In genomic region chr1:51096848-51097598, GRCm38 (mm10) we compare ENCODE assay signal across 9 mouse cellular contexts.
DNase-seq lines count a peak whose midpoint lies in the region; ATAC-seq and TF ChIP-seq lines count a peak whose summit lies in the region.
"Had no signal": no experiment of that assay in that cellular context is flagged by ENCODE, and none has a peak within 500 bp of the region (broad histone marks: within the 10 kb centered on the region; RNA-seq: fewer than 3 reads in every experiment).

No protein-coding gene starts in this region.

- peak; percentile 23; the same call in 1 of the 2 replicates for ATAC-seq in forebrain, postnatal 0 days
- ATAC-seq in lung, embryonic 14.5 days (ENCODE audit: insufficient read depth), result peak; percentile 87
- ATAC-seq in hindbrain, postnatal 0 days, result peak; percentile 62
- peak; percentile 84 for ATAC-seq in neural tube, embryonic 14.5 days (ENCODE audit: low read depth)

- H3K36me3 ChIP-seq in forebrain, postnatal 0 days (ENCODE audit: insufficient read depth), result no peaks in the 10 kb centered on the region
- no peaks in the 10 kb centered on the region for H3K36me3 ChIP-seq in forebrain, embryonic 10.5 days (replicated peaks)
- H3K36me3 ChIP-seq in lung, embryonic 14.5 days (ENCODE audit: insufficient read depth), result no peaks in the 10 kb centered on the region
- no peaks in the 10 kb centered on the region for H3K36me3 ChIP-seq in hindbrain, postnatal 0 days (ENCODE audit: insufficient read depth, low read length)
- H3K36me3 ChIP-seq in neural tube, embryonic 14.5 days (ENCODE audit: control insufficient read depth, insufficient read depth, low read length), result no peaks in the 10 kb centered on the region

- no peaks in the 10 kb centered on the region for H3K9me3 ChIP-seq in forebrain, postnatal 0 days (ENCODE audit: low read length)
- no peaks in the 10 kb centered on the region for H3K9me3 ChIP-seq in forebrain, embryonic 10.5 days
- H3K9me3 ChIP-seq in lung, embryonic 14.5 days (ENCODE audit: low read depth, low read length), result no peaks in the 10 kb centered on the region
- no peaks in the 10 kb centered on the region for H3K9me3 ChIP-seq in hindbrain, postnatal 0 days (ENCODE audit: low read length)
- H3K9me3 ChIP-seq in neural tube, embryonic 14.5 days (ENCODE audit: control insufficient read depth, low read length), result no peaks in the 10 kb centered on the region

- 51% methylated on average over 4 of the region's 4 CpGs for WGBS in forebrain, postnatal 0 days
- 87% methylated on average over 4 of the region's 4 CpGs for WGBS in forebrain, embryonic 10.5 days
- WGBS in lung, embryonic 14.5 days, result 45% methylated on average over 4 of the region's 4 CpGs
- 55% methylated on average over 4 of the region's 4 CpGs for WGBS in hindbrain, postnatal 0 days
- 34% methylated on average over 4 of the region's 4 CpGs for WGBS in neural tube, embryonic 14.5 days

- H3K4me2 ChIP-seq in forebrain, postnatal 0 days (ENCODE audit: low read depth), result no peak overlapping the region
- no peak overlapping the region for H3K4me2 ChIP-seq in lung, embryonic 14.5 days
- H3K4me2 ChIP-seq in hindbrain, postnatal 0 days (ENCODE audit: low read depth, low read length), result no peak overlapping the region
- H3K4me2 ChIP-seq in neural tube, embryonic 14.5 days (ENCODE audit: low read depth, low read length), result no peak overlapping the region

- no peak overlapping the region for H3K27ac ChIP-seq in forebrain, postnatal 0 days (ENCODE audit: low read depth, low read length)
- H3K27ac ChIP-seq in forebrain, embryonic 10.5 days, result no peak overlapping the region
- H3K27ac ChIP-seq in lung, embryonic 14.5 days (ENCODE audit: low read depth), result peak overlapping the region; percentile 72
- no peak overlapping the region for H3K27ac ChIP-seq in hindbrain, postnatal 0 days
- peak overlapping the region; percentile 34 for H3K27ac ChIP-seq in neural tube, embryonic 14.5 days (ENCODE audit: low read depth, low read length)

- H3K4me3 ChIP-seq in forebrain, postnatal 0 days (ENCODE audit: low read depth, low read length), result no peak overlapping the region
- no peak overlapping the region for H3K4me3 ChIP-seq in forebrain, embryonic 10.5 days
- H3K4me3 ChIP-seq in lung, embryonic 14.5 days (ENCODE audit: low read depth, low read length), result no peak overlapping the region
- H3K4me3 ChIP-seq in hindbrain, postnatal 0 days (ENCODE audit: low read length), result no peak overlapping the region
- H3K4me3 ChIP-seq in neural tube, embryonic 14.5 days (ENCODE audit: low read depth, low read length), result no peak overlapping the region

- no peak for DNase-seq in forebrain, postnatal 0 days
- no peak for DNase-seq in forebrain, embryonic 10.5 days (ENCODE audit: extremely low spot score, low spot score)
- peak; percentile 78 for DNase-seq in lung, embryonic 14.5 days
- no peak for DNase-seq in lung, postnatal 14 days
- no peak for DNase-seq in hindbrain, postnatal 0 days (ENCODE audit: low spot score)
- DNase-seq in cerebellum, adult 8-10 months, result no peak
- DNase-seq in left cerebral cortex, adult 18-20 months (ENCODE audit: low spot score in 2 of 2), result no peak
- DNase-seq: heart, postnatal 4 days had no signal

- no peaks in the 10 kb centered on the region for H3K27me3 ChIP-seq in forebrain, postnatal 0 days (ENCODE audit: insufficient read depth, low read length)
- no peaks in the 10 kb centered on the region for H3K27me3 ChIP-seq in forebrain, embryonic 10.5 days (ENCODE audit: poor library complexity, severe bottlenecking)
- no peaks in the 10 kb centered on the region for H3K27me3 ChIP-seq in lung, embryonic 14.5 days (ENCODE audit: insufficient read depth, low read length)
- H3K27me3 ChIP-seq in hindbrain, postnatal 0 days (ENCODE audit: insufficient read depth, low read length), result no peaks in the 10 kb centered on the region
- H3K27me3 ChIP-seq in neural tube, embryonic 14.5 days (ENCODE audit: control insufficient read depth, insufficient read depth, low read length), result no peaks in the 10 kb centered on the region

- no peak overlapping the region for H3K9ac ChIP-seq in forebrain, postnatal 0 days
- H3K9ac ChIP-seq in lung, embryonic 14.5 days, result no peak overlapping the region
- H3K9ac ChIP-seq in hindbrain, postnatal 0 days (replicated peaks; ENCODE audit: low read length), result no peak overlapping the region
- no peak overlapping the region for H3K9ac ChIP-seq in neural tube, embryonic 14.5 days (replicated peaks; ENCODE audit: low read depth, low read length)

- TF ChIP-seq CTCF in forebrain, postnatal 0 days (IDR thresholded peaks at IDR 0.05; ENCODE audit: low read depth), result no peak
- no peak for TF ChIP-seq CTCF in lung, embryonic 14.5 days (IDR thresholded peaks at IDR 0.05; ENCODE audit: low read depth)
- no peak for TF ChIP-seq CTCF in hindbrain, postnatal 0 days (IDR thresholded peaks at IDR 0.05; ENCODE audit: low read depth)

- no peaks in the 10 kb centered on the region for H3K4me1 ChIP-seq in forebrain, postnatal 0 days (ENCODE audit: insufficient read depth)
- peaks cover 11% of the 10 kb centered on the region for H3K4me1 ChIP-seq in forebrain, embryonic 10.5 days
- H3K4me1 ChIP-seq in lung, embryonic 14.5 days (ENCODE audit: insufficient read depth), result peaks cover 10% of the 10 kb centered on the region
- no peaks in the 10 kb centered on the region for H3K4me1 ChIP-seq in hindbrain, postnatal 0 days (ENCODE audit: insufficient read depth, low read length)
- H3K4me1 ChIP-seq in neural tube, embryonic 14.5 days (ENCODE audit: control insufficient read depth, insufficient read depth, low read length), result 0 out of 2 replicates have a peak, but pooled peaks cover 6% of the 10 kb centered on the region

Comparison
In these comparisons a context has a peak if more than half of its experiments do, and no peak if none do; other contexts are left out.
1. ATAC-seq: peak in every context shown above with its lines; median percentile 87 in lung, embryonic 14.5 days; 84 in neural tube, embryonic 14.5 days; 62 in hindbrain, postnatal 0 days; 23 in forebrain, postnatal 0 days.
2. H3K27ac ChIP-seq: peak in lung, embryonic 14.5 days (single experiment) and neural tube, embryonic 14.5 days (single experiment); none in forebrain, postnatal 0 days (single experiment), forebrain, embryonic 10.5 days (single experiment) and hindbrain, postnatal 0 days (single experiment).